Mouse (Mus musculus) left cerebral cortex, adult 8-10 months (tissue): ENCODE data around the gene Ksr2. TPM values are rescaled to one million over a fixed set of nuclear protein-coding genes. Genes with fewer than 3 reads are reported as not detected.

ENCODE experiments used
- DNase-seq, 2 experiments: peaks; one replicate each; pipeline ENCODE4 v3.0.0; 2022; ENCODE audit warnings: low spot score in 2 of 2
- total RNA-seq, 4 experiments: library from RNA; stranded (reverse); gene quantifications; 2 replicates each; pipeline ENCODE4 v1.2.4; 2022

Gene Ksr2
- total RNA-seq, 4 experiments from 2014 or later, result 40.3 to 43.9 (median 41.3) TPM

DNA sequence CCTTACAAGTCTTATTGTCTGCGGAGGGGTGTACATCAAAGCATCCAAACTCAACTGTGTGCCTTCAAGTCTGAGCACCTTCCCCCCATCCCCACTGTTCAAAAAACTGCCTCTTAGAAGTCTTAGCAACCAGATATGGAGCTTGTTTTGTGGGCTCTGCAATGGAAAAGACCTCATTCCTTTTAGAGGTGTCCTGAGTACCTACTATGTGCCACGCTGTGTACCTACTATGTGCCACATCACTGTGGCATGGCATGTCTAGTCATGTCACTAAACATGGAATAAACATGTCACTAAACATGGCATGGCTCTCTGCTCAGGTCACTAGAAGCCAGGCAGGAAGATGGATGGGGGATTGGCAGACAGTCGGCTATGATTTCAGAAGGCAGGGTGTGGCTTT, 268.4 kb downstream of the Ksr2 start:
- no peak for DNase-seq

DNA sequence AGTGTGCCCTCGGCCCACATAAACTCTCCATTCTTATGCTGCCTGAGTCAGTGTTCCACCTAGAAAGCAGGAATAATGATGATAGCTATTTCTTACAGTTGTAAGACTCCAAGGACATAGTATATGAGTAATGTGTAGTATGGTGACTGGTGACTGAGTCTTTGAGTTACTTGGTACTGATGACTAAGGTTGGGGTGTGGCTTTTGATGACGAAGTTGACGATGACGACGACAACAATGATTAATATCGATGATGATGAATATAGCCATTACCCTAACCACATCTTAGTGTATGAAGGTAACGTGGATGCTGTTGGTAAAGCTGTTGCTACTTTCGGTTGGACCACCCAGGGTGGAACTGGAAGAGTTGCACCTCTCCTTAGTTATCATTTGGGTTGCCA, 270.7 kb downstream of the Ksr2 start:
- DNase-seq, result no peak

DNA sequence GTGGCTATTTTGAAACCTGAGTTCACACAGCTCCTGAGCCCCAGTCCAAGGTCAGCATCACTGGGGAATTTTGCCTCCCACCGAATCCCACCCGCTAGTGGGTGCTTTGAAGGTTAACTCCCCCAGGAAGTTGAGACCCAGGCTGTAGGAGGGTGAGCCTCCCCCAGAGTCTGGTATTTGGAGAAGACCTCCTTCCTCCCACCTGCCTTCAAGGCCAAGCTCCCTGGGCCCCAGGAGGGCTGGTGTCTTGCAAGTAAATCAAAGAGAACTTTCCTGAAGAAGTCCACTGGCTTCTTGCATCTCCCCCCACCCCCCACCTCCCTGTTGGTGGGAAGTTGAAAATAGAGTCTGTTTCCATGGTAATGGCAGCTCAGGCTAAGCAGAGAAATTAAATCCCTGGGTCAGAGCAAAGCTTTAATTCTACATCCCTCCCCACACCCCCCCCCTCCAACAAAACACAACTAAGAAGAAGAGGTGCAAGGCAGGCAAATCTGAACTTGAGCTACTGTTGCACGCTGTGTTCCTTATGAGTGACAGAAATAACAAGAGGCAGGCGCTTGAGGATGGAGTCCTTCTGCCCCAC, 274.1 kb downstream of the Ksr2 start:
- DNase-seq, result no peak

DNA sequence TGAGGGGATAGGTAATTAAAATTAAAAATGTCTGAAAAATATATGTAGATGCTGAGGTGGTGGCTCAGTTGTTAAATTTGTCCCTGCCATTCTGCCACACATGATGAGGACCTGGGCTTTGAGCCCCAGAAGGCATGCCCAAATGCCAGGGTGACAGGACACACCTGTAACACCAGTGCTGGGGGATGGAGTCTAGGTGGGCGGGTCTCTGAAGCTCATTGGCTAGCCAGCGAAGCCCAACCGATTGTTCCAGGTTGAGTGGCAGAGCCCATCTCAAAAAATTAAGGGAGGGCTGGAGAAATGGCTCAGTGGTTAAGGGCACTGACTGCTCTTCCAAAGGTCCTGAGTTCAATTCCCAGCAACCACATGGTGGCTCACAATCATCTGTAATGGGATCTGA, 274.9 kb downstream of the Ksr2 start:
- DNase-seq, result no peak

DNA sequence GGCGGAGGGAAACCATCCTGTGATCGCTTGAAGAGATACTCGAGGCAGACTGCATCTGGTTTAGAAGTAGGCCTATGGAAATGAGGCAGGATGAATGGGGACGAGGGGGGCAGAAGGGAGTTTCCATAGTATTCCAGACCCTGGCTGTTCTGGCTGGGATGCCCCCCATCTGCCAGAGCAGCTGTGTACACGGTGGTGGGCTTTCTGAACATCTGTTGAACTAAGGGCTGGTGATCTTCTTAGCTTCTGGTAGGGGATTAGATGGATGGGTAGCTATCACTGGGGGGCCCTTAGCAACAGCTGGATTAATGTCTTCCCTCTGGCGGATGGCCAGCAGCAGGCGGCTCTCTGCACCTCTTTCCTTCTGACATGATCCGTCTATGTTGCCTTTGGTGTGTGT, 276.0 kb downstream of the Ksr2 start:
- DNase-seq, result no peak

DNA sequence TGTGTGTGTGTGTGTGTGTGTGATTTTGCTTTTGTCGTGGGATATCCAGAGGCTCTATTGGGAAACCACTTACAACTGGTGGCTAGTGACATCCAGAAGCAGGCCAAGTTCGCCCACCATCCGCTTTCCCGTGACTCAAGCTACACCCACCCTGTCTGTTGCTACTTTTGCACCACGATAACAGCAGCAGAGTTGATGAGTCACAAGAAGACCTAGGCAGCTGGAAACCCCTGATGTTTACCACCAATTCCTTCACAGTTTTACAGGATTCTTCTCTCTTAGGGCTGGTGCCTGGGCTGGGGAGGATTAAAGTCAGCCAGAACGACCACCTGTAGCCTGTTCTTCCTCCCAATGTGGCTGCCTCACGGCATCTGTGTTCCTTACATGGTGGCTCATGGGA, 277.5 kb downstream of the Ksr2 start:
- peak in 1 of 2 experiments; percentile 87 for DNase-seq

DNA sequence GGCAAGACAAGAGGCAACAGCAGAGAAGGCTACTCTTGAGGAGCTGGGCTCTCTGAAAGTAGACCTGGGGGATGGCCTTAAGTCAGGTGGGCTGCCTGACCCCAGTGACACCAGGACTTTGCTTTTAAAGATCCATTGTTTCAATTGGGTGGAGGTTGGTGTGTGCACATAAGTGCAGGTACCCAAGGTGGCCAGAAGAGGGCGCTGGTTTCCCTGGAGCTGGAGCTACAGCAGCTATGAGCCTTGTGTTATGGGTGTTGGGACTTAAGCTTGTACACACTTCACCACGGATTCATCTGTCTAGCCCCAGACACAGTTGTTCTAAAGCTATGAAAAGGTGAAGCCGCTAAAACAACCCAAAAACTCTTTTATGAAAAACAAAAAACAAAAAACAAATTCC, 279.8 kb downstream of the Ksr2 start:
- no peak for DNase-seq

DNA sequence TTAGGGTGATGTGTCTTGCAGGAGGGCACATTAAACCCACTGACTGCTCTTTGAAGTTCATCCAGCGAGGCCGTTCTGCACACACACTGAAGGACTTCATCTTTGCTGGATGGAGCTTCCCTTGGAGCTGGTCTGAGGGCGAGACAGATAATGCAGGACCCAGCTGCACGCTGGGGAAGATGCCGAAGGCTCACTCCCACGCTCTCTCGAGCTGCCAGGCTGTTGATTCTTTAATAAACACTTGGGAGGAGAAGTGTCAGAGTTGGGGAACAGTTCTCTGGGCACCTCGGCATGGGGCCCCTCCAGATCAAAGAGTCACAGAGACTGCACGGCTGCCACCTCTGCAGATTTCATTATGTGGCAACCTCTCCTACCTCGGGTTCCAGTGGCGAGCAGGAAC, 280.8 kb downstream of the Ksr2 start:
- peak in 1 of 2 experiments; percentile 18 for DNase-seq

DNA sequence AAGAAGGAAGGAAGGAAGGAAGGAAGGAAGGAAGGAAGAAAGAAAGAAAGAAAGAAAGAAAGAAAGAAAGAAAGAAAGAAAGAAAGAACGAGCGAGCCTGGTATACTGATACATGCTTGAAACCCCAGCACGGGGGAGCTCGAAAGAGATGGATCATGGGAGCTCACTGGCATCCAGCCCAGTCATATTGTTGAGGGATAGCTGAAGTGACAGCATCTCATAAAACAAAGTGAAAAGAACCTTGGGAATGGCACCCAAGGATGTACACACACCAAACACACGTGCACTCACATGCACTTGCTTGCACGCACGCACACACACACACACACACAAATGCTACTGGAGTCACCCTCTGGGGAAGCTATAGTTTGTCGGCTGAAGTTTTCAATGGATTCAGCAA, 282.6 kb downstream of the Ksr2 start:
- DNase-seq, result no peak

DNA sequence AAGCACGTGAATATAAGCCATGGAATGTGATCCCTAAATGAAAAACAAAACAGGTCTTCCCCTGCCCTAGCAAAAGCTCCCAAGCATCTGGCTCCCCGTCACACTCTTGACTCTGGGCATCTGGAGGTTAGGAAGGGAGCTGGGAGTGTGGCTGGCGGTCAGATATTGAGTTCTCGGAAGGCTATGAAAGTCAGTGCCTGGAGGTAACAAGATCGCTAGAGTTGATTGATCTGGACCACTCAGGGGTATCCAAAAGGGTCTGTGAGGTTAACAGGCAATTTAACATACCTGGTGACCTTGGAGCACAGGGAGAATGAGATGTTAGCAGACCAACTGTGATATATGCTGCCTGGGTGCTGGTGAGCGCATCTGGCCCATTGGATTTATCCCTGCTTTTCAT, 283.8 kb downstream of the Ksr2 start:
- DNase-seq, result no peak

DNA sequence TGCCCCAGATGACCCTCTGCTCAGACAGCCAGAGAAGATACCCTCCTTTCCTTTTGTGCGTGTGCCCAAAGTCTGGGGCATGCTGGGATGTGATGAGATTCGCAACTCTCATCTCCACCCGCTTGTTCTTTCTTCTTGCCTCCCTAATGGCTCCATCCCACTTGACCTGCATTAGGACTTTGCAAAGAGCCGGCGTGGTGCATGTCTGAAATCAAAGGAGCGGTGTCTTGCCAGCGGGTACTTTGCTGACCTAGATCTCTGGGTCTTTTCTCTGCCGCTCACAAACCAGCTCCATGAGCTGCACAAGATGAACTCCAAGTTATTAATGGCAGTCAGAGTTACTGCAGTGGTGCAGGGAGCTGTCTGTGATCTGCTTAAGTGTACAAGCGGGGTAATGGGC, 290.6 kb downstream of the Ksr2 start:
- no peak for DNase-seq

DNA sequence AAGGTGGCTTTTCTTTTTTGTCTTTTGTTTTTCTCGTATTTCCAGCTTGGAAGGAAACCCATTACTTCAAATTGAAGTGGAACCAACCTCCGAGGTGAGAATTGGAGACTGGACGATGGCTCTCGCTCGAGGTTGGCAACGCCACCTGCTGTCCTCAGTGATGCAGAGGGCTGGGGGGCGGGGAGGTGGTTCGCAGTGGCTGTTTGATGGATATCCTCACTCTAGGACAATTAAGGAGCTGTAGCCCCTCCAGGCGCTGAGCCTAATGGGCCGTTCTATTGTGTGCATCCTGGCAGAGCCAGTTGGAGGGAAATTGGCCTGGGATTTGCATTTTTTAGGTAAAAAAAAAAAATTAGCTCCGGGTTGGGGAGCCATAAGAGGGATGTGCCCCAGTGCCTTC, 292.8 kb downstream of the Ksr2 start:
- DNase-seq, result no peak

DNA sequence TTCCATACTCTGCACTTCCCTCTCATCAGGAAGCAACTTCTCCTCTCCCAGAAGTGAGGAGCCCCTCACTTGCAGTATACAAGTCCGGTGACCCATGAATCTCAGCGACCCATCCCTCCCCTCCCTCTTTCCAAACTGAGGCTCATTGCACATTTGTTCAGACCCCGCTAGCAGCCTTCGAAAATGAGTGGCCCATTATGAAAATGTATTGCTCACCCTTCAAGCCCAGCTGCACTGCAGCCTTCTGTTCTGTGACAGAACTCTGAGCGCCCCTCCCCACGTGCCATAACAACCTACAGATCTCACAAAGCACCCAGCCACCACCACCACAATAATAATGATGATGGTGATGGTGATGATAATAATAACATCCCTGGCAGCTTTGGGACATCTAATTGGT, 295.5 kb downstream of the Ksr2 start:
- no peak for DNase-seq

DNA sequence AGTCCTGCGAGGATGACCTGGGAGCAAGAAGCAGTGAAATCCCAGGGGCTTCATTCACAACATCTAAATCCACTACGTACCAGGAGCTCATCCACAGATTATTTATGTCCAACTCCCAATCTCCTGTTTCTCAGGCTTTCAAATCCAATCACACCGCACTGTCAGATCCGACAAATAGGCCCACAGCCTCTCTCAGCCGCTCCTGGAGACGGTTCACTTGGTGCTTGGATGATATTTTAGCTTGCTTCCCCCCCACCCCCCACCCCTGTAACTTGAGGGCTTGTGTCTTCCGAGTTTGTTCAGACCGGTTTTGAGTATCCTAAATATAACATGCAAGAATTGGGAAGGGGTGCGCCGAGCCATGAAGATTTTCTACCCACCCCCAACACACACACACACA, 297.8 kb downstream of the Ksr2 start:
- DNase-seq, result no peak

DNA sequence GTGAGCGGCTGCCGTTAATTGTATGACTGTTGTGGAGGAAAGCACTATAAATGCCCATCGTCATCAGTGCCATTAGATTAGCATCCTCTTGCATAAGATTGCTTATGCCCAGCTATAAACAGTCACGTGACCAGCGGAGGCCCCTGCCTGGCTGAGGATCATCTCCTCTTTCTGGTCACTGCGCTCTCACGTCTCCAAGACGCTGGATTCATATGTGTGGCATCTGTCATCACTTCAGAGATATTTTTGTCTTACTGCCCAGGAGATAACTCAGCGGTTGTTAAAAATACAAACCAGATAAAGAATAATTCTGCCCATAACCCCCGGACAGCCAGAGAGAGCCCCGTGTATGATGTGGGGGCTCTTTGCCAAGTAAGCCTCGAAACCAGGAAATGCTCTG, 298.4 kb downstream of the Ksr2 start:
- peak in 1 of 2 experiments; percentile 37 for DNase-seq

DNA sequence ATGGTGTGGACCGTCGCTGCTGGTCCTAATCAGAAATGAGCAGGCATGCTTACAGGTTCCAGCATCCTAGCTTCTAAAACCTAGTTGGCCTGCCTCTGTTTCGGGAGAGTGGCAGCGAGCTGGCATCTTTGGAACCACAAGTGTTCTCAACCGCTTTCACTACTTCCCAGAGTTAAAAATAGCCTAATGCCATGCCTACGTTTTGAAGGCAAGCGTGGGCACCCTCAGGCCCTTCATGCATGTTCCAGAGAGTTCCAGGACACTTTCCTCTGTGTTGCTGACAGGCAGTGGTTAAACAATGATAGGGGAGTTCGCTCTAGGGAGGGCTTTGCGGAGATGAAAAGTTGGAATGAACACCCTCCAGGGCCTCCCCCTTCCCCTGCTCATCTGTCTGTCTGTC, 303.3 kb downstream of the Ksr2 start:
- no peak for DNase-seq

DNA sequence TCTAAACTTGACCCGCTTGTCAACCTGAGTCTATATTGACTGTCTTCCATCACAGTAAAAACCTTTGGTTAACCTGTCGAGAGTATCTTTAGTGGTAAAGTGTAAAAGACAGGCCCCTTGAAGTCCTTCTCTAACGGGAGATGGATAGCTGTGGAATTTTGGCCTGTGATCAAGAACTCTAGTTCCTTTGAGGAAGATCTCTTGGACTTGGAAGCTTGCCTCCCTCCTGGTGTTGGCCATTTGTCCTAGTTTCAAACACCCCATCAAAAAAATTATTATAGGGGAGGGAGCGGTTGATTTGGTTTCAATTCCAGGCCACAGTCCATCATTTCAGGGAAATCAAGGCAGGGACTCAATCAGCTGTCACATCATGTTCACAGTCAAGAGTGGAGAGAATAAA, 309.5 kb downstream of the Ksr2 start:
- DNase-seq, result no peak

DNA sequence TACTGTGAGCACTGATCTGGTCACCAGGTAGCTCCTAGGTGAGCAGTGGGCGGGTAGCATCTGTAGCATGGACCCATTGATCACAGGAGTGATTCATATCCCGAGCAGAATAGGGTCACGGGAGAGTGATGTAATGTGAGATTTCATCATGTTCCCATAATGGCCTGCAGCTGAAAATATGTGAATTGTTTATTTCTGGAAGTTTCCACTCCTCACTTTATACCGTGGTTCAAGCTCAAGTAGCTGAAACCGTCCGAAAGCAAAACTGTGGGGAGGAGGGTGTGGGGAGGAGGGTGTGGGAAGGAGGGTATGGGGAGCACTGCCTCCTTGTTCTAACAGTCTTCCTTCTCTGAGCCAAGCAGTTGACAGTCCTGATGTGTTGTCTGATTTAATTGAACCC, 312.7 kb downstream of the Ksr2 start:
- DNase-seq, result no peak

DNA sequence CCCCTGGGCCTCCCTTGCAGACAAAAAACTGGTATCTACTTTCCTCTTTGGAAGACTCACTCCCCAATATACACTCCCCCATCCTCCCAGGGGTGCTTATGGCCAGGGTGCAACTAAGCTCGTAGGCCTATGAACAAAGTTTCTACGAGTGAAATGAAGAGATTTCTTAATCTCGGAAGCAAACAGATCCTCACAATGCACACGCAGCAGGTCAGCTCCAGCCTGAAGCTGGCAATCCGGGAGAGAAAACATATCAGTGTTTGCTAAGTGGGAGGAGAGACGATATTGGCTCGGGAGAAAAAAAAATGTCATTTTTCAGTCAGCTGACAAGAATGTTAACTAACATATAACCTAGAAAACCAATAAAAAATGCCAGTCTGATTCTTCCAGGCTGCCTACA, 313.3 kb downstream of the Ksr2 start:
- no peak for DNase-seq

DNA sequence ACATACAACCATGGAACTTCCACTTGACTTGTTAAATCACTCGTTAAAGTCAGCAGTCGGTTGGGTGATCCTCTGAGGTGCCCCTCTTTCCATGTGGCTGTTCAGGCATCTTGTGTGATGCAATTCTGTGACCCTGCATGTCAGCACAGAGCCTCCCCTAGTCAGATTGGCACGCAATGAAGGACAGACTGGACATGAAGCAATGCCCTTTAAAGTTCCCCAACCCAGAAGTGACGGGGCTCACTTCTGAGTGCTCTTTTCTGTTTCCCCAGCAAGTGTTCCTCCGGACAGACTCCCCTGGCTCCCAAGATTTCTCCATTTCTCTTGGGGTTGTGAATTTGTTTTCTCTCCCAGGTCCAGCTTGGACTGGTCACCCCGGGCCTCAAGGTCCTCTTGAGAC, 317.5 kb downstream of the Ksr2 start:
- no peak for DNase-seq

DNA sequence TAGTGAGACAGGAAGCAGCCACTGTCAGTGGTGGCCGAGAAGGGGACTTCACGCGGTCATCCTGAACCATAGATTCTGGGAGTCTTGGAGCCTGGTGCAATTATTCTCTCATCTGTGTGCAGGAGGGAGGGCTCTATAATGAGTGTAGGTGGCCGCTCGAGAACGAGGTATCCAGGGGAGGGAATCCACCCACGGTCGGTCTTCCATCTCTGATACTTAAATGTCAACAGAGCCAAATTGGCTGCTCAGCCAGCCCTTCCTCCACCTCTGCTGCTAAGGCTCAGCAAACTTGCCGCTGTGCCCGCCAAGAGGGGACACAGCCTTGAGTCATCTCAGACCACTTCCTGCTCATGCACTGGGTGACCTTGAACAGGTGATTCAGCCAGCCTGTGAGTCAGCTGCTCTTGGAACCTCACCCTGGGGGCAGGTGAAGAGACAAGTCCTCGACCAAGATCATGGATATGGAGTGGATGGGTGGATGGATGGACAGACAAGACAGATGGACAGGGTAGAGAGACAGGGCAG, 330.9 kb downstream of the Ksr2 start:
- DNase-seq, result peak in 1 of 2 experiments; percentile 44

DNA sequence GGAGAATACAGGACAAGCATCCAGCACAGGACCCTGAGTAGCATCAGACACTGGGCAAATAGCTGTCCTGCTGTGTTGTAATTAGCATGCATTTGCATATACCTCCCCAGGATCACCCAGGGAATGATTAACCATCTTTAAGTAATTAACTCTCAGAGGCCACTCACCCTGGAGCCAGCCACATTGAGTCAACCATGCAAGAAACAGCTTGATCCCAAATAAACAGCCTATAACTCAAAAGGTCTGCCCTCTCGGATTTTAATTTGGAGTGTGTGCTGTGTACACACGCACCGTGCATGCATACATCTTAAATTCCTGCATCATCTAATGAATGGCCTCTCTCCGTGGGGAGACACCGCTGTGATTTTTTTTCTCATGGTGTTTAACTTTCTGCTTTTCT, 335.6 kb downstream of the Ksr2 start:
- no peak for DNase-seq

DNA sequence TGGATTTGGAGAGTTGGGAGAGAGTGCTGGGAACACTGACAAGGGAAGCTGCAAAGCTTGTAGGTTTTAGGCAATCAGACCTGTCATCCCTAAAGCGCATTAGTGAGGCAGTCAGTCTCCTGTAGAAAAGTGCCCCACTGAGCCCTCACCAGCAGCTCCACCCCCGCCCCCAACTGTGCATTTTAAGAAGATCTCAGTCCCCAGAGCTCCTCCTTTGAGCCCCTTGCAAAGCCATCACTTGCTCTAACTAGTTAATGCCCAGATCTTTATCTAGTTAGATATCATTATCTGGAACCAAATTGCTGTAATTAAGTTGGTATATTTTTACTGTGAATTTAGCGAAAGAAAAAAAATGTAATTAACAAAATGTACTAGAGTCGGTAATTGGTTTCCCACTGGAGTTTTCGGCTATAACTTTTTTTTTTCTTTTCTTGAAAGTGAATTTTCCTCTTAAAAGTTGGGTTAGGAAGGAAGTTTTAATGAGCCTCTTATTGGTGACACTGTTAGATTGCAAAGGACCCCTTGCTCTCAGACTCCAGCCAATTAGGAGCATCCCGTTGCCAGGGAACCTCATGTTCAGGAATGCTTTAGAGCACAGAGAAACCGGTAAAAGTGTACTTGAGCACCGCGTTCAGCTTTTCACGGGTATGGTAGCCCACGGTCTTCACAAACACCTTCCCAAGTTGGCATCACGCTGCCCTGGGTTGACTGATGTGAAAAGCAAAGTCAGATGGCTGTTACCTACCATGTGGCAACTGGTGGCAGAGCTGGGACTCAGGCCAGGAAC, 344.1 kb downstream of the Ksr2 start:
- no peak for DNase-seq
